Mouse (Mus musculus): ENCODE measurements around the gene Cideb. TPM values are rescaled to one million over a fixed set of nuclear protein-coding genes. Genes with fewer than 3 reads are reported as not detected.

Cideb gene
- polyA plus RNA-seq, 1 experiment from 2014 or later: 3.6 TPM

DNA sequence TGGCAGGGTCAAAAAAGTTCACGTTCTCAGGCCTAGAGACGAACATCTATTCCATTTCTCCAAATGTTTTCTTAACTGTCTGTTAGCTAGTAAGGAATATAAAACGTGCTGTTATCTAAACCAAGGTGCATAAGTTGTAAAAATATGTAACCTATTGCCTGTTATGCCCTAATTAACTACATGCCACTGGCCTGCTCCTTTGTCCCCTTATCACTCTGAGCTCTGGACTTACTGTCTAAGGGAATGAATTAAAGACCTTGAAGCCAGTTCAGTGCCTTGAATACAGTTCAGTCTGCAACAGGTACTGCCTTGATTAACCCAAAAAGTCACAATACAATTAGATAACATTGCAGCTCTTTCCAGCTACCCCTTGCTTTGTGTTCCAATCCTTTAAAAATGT lies 22.9 kb downstream of the Cideb start:
- ATAC-seq (ENCODE audit: low FRiP score, low TSS enrichment): no peak
- H3K27ac ChIP-seq (ENCODE audit: low read depth, low read length): no peak overlapping the region
- H3K36me3 ChIP-seq (ENCODE audit: control insufficient read depth, insufficient read depth, low read length): peaks cover 21% of the 10 kb centered on the region
- no peaks in the 10 kb centered on the region for H3K9me3 ChIP-seq (ENCODE audit: control insufficient read depth, low read length)
- WGBS: 44% methylated on average over 3 of the region's 3 CpGs
- H3K4me3 ChIP-seq (ENCODE audit: low read length): no peak overlapping the region
- no peaks in the 10 kb centered on the region for H3K4me1 ChIP-seq (ENCODE audit: control insufficient read depth, insufficient read depth, low read length)
- H3K27me3 ChIP-seq (ENCODE audit: control insufficient read depth, insufficient read depth, low read length): peaks cover 5% of the 10 kb centered on the region; the same call in 1 of the 2 replicates
- no peak overlapping the region for H3K9ac ChIP-seq (ENCODE audit: low read depth, low read length)
- H3K4me2 ChIP-seq (replicated peaks; ENCODE audit: low read depth, low read length): no peak overlapping the region

- 79% methylated on average over 7 of the region's 7 CpGs for WGBS
- Histone ChIP-seq H3K36me3 (ENCODE audit: control insufficient read depth, insufficient read depth, low read length) (peaks cover 17% of the 10 kb centered on the region), H3K9ac (ENCODE audit: low read depth, low read length) (no peak overlapping the region), H3K27me3 (ENCODE audit: control insufficient read depth, insufficient read depth, low read length) (peaks cover 5% of the 10 kb centered on the region; the same call in 1 of the 2 replicates), H3K4me1 (ENCODE audit: control insufficient read depth, insufficient read depth, low read length) (no peaks in the 10 kb centered on the region), H3K4me2 (replicated peaks; ENCODE audit: low read depth, low read length) (no peak overlapping the region), H3K4me3 (ENCODE audit: low read length) (no peak overlapping the region), H3K9me3 (ENCODE audit: control insufficient read depth, low read length) (no peaks in the 10 kb centered on the region), H3K27ac (ENCODE audit: low read depth, low read length) (no peak overlapping the region)
- no peak for ATAC-seq (ENCODE audit: low FRiP score, low TSS enrichment)
These were observed 23.4 kb downstream of the Cideb start for GRCm38 (mm10) chr14:55734869-55735268.

GRCm38 (mm10) chr14:55733889-55734288 lies 24.4 kb downstream of the Cideb start:
- H3K4me1 ChIP-seq (ENCODE audit: control insufficient read depth, insufficient read depth, low read length): no peaks in the 10 kb centered on the region
- no peak overlapping the region for H3K9ac ChIP-seq (ENCODE audit: low read depth, low read length)
- no peak overlapping the region for H3K4me3 ChIP-seq (ENCODE audit: low read length)
- peaks cover 5% of the 10 kb centered on the region; the same call in 1 of the 2 replicates for H3K27me3 ChIP-seq (ENCODE audit: control insufficient read depth, insufficient read depth, low read length)
- no peak for ATAC-seq (ENCODE audit: low FRiP score, low TSS enrichment)
- peaks cover 7% of the 10 kb centered on the region; the same call in 1 of the 2 replicates for H3K36me3 ChIP-seq (ENCODE audit: control insufficient read depth, insufficient read depth, low read length)
- no peak overlapping the region for H3K27ac ChIP-seq (ENCODE audit: low read depth, low read length)
- no peaks in the 10 kb centered on the region for H3K9me3 ChIP-seq (ENCODE audit: control insufficient read depth, low read length)
- WGBS: 70% methylated on average over 10 of the region's 10 CpGs
- H3K4me2 ChIP-seq (replicated peaks; ENCODE audit: low read depth, low read length): no peak overlapping the region

DNA sequence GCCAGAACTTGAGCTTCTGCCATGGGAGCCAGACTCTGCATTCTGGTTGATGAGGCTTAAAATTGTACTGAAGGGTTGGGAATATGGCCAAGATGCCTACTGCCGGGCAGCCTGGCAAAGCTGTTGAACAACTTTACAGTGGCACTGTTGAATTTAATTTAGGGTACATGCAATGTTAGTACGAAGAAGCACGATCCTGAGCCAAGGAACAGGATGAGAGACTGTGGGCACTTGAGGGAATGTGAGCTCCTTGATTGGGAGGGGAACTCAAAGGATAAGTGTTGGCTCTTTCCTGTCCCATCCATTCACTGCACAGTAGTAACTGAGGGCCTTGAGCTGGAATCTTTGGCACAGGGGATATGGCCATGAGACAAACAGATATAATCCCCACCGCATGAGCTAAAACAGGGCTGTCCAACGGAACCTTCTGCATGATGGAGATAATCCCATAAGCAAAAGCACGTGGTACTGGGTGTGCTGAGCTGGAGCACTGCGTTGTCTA lies 27.7 kb downstream of the Cideb start:
- no peak overlapping the region for H3K9ac ChIP-seq (ENCODE audit: low read depth, low read length)
- WGBS: 80% methylated on average over 7 of the region's 7 CpGs
- no peaks in the 10 kb centered on the region for H3K4me1 ChIP-seq (ENCODE audit: control insufficient read depth, insufficient read depth, low read length)
- ATAC-seq (ENCODE audit: low FRiP score, low TSS enrichment): no peak
- H3K9me3 ChIP-seq (ENCODE audit: control insufficient read depth, low read length): no peaks in the 10 kb centered on the region
- H3K4me2 ChIP-seq (replicated peaks; ENCODE audit: low read depth, low read length): no peak overlapping the region
- H3K36me3 ChIP-seq (ENCODE audit: control insufficient read depth, insufficient read depth, low read length): no peaks in the 10 kb centered on the region
- peaks cover 5% of the 10 kb centered on the region; the same call in 1 of the 2 replicates for H3K27me3 ChIP-seq (ENCODE audit: control insufficient read depth, insufficient read depth, low read length)
- H3K4me3 ChIP-seq (ENCODE audit: low read length): no peak overlapping the region
- H3K27ac ChIP-seq (ENCODE audit: low read depth, low read length): no peak overlapping the region

DNA sequence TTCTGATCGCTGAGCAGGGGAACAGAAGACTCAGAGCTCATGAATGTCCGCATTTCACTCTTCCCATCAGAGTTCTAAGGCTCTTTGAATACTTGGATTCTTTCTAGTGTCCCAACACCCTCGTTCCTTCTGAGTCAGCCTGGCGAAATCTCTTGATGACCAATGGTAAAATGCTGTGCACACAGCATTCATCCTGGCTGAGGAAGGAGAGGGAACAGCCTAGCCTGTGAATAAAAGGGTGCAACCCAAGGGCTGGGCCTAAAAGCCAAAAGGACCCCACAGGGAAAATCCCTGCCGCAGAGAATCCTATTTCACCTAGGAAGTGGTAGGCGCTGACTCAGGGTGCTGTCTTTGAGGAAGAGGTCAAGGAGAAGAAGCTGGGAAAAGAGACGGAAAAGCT lies 28.1 kb downstream of the Cideb start:
- Histone ChIP-seq H3K27me3 (ENCODE audit: control insufficient read depth, insufficient read depth, low read length) (peaks cover 5% of the 10 kb centered on the region; the same call in 1 of the 2 replicates), H3K9ac (ENCODE audit: low read depth, low read length) (no peak overlapping the region), H3K4me3 (ENCODE audit: low read length) (no peak overlapping the region), H3K36me3 (ENCODE audit: control insufficient read depth, insufficient read depth, low read length) (no peaks in the 10 kb centered on the region), H3K9me3 (ENCODE audit: control insufficient read depth, low read length) (no peaks in the 10 kb centered on the region), H3K4me1 (ENCODE audit: control insufficient read depth, insufficient read depth, low read length) (no peaks in the 10 kb centered on the region), H3K4me2 (replicated peaks; ENCODE audit: low read depth, low read length) (no peak overlapping the region), H3K27ac (ENCODE audit: low read depth, low read length) (no peak overlapping the region)
- 80% methylated on average over 7 of the region's 7 CpGs for WGBS
- ATAC-seq (ENCODE audit: low FRiP score, low TSS enrichment): no peak

DNA sequence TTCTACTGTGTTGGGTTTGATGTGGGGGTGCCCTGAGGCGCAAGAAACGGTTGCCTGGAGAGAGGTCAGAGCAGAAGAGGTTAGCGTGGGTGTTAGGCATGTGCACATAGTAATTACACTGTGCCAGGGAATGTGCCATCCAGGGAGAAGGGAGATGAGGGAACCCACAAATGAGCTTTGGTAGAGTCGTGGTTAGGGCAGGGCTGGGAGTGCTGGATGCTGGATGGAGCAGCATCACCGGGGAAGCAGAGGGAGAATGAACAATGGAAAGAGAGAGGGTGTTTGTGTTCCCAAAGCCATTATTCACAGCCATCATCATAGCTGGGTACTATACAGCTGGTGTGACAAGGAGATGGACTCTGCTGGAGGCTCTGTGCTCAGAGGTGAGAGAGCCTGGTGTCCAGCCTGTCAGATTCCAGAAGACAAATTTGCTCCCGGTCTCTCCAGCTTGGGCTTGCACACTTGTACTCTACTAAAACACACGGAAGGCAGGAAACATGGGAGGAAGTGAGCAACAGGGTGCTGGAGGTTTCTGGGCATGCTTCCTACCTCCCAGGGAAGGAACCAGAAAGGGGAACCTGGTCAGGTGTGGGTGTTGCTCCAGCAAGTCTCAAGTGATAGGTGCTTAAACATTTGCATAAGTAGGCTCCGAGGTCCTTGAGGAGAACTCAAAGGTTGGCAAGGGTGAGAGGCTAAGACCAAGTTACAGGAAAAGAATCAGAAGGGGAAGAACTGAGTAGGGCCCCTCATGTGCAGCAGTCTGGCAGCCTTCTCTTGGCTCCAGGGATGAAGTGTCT lies 30.2 kb downstream of the Cideb start:
- H3K4me3 ChIP-seq (ENCODE audit: low read length): no peak overlapping the region
- peaks cover 5% of the 10 kb centered on the region; the same call in 1 of the 2 replicates for H3K27me3 ChIP-seq (ENCODE audit: control insufficient read depth, insufficient read depth, low read length)
- H3K9ac ChIP-seq (ENCODE audit: low read depth, low read length): no peak overlapping the region
- no peak for ATAC-seq (ENCODE audit: low FRiP score, low TSS enrichment)
- H3K36me3 ChIP-seq (ENCODE audit: control insufficient read depth, insufficient read depth, low read length): no peaks in the 10 kb centered on the region
- H3K9me3 ChIP-seq (ENCODE audit: control insufficient read depth, low read length): no peaks in the 10 kb centered on the region
- 71% methylated on average over 8 of the region's 8 CpGs for WGBS
- H3K4me1 ChIP-seq (ENCODE audit: control insufficient read depth, insufficient read depth, low read length): no peaks in the 10 kb centered on the region
- H3K4me2 ChIP-seq (replicated peaks; ENCODE audit: low read depth, low read length): no peak overlapping the region
- H3K27ac ChIP-seq (ENCODE audit: low read depth, low read length): no peak overlapping the region

- ATAC-seq (ENCODE audit: low FRiP score, low TSS enrichment): no peak
- no peak overlapping the region for H3K9ac ChIP-seq (ENCODE audit: low read depth, low read length)
- no peaks in the 10 kb centered on the region for H3K9me3 ChIP-seq (ENCODE audit: control insufficient read depth, low read length)
These were observed 32.0 kb downstream of the Cideb start for GRCm38 (mm10) chr14:55726261-55726660.

GRCm38 (mm10) chr14:55724411-55724871 lies 33.8 kb downstream of the Cideb start:
- Histone ChIP-seq H3K9ac (ENCODE audit: low read depth, low read length) (no peak overlapping the region), H3K27me3 (ENCODE audit: control insufficient read depth, insufficient read depth, low read length) (no peaks in the 10 kb centered on the region), H3K9me3 (ENCODE audit: control insufficient read depth, low read length) (no peaks in the 10 kb centered on the region), H3K27ac (ENCODE audit: low read depth, low read length) (no peak overlapping the region), H3K4me3 (ENCODE audit: low read length) (no peak overlapping the region), H3K36me3 (ENCODE audit: control insufficient read depth, insufficient read depth, low read length) (no peaks in the 10 kb centered on the region), H3K4me1 (ENCODE audit: control insufficient read depth, insufficient read depth, low read length) (0 out of 2 replicates have a peak, but pooled peaks cover 9% of the 10 kb centered on the region), H3K4me2 (replicated peaks; ENCODE audit: low read depth, low read length) (no peak overlapping the region)
- no peak for ATAC-seq (ENCODE audit: low FRiP score, low TSS enrichment)
- 59% methylated on average over 8 of the region's 8 CpGs for WGBS

More at GRCm38 (mm10) chr14:55726261-55726660, 32.0 kb downstream of the Cideb start:
- 0 out of 2 replicates have a peak, but pooled peaks cover 2% of the 10 kb centered on the region for H3K4me1 ChIP-seq (ENCODE audit: control insufficient read depth, insufficient read depth, low read length)
- no peak overlapping the region for H3K27ac ChIP-seq (ENCODE audit: low read depth, low read length)
- H3K27me3 ChIP-seq (ENCODE audit: control insufficient read depth, insufficient read depth, low read length): peaks cover 5% of the 10 kb centered on the region; the same call in 1 of the 2 replicates
- no peak overlapping the region for H3K4me2 ChIP-seq (replicated peaks; ENCODE audit: low read depth, low read length)
- H3K4me3 ChIP-seq (ENCODE audit: low read length): no peak overlapping the region
- H3K36me3 ChIP-seq (ENCODE audit: control insufficient read depth, insufficient read depth, low read length): no peaks in the 10 kb centered on the region

GRCm38 (mm10) chr14:55723433-55723832 lies 34.8 kb downstream of the Cideb start:
- H3K27ac ChIP-seq (ENCODE audit: low read depth, low read length): no peak overlapping the region
- no peak overlapping the region for H3K4me2 ChIP-seq (replicated peaks; ENCODE audit: low read depth, low read length)
- ATAC-seq (ENCODE audit: low FRiP score, low TSS enrichment): no peak
- peaks cover 9% of the 10 kb centered on the region; the same call in 1 of the 2 replicates for H3K36me3 ChIP-seq (ENCODE audit: control insufficient read depth, insufficient read depth, low read length)
- no peak overlapping the region for H3K9ac ChIP-seq (ENCODE audit: low read depth, low read length)
- 92% methylated on average over 7 of the region's 7 CpGs for WGBS
- H3K4me3 ChIP-seq (ENCODE audit: low read length): no peak overlapping the region
- H3K4me1 ChIP-seq (ENCODE audit: control insufficient read depth, insufficient read depth, low read length): 0 out of 2 replicates have a peak, but pooled peaks cover 9% of the 10 kb centered on the region
- H3K27me3 ChIP-seq (ENCODE audit: control insufficient read depth, insufficient read depth, low read length): no peaks in the 10 kb centered on the region
- no peaks in the 10 kb centered on the region for H3K9me3 ChIP-seq (ENCODE audit: control insufficient read depth, low read length)

Measured in kidney, embryonic 14.5 days (tissue).